Mouse (Mus musculus): ENCODE measurements around the gene Tns2.
"Not testable (repeated sequence)": the region's sequence is repeated elsewhere in the genome, so short reads cannot be mapped to it uniquely, and the experiment has no call there.

Gene Tns2

DNA sequence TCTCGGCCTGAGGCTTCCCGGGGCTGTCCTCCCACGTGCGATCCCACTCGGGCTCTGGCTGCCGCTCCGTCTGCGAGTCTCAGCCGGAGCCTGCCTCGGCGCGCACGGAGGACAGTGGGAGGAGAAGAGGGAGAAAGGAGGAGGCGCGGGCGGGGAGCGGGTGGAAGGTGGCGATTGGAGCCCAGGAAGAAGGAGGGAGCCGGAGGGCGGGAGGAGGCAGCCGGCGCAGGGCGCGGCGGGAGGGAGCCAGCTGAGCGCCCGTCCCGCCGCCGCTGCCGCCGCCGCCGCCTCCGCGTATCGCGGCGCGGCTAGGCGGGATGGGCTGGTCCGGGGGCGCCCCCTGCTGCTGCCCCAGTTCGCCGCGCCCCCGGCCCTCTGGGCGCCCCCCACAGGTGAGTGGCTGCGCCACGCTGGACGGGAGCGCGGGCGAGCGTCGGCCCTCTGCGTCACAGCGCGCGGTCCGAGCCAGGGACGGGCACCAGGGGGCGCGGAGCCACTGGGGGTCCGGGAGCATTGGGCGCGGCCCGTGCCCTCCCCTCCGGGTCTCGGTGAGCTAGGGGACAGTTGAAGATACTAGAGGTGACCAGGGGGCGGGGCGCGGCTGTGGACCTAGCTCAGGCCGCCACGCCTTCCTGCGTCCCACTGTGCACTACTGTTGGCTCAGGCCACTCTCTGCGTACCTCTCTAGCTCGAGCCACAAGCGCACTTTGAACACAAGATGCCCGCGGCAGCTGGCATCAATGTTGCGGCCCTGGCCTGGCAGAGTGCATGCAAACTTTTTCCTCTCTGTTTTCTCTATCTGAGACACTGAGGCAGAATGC, at the start of gene Tns2:
TSS of gene Tns2 (plus strand) at position 253 of the 821 bp plus-strand sequence.
- DNase-seq (ENCODE audit: low spot score in 2 of 2) = peak; percentile 68 to 79

DNA sequence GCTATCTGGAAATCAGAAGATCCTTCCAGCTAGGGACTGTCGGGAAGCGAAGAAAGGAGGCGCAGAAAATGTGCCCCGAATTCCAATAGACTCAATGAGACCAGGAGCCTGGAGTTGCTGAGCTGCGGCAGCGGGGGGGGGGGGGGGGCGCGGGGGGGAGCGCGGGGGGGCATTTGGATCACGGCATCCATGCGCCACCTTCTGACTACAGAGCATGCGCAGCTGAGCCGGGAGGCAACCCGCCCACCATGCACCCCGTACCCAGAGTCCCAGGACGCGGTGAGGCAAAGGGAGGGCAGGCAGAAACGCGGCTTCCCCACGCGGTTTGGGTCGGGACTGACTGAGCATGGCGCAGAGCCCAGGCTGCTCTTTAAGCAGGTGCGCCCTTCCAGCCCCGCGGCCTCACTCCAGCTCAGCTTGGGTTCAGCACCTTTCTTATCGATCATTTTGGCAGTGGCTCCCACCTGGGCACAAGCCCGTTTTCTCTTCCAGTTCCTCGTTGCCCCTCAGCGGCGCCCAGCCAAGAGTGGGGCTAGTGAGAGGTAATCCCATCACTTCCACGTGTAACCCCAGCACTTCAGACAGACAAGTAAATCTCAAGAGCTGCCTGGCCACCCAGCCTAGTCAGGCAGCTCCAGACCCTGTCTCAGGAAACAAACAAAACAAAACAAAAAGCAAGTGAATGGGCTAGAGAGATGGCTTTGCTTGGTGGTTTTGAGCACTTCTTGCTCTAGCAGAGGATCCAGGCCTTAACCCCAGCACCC, 48.1 kb upstream of the Tns2 start:
- peak; percentile 49 to 57 for DNase-seq (ENCODE audit: low spot score in 2 of 2)

DNA sequence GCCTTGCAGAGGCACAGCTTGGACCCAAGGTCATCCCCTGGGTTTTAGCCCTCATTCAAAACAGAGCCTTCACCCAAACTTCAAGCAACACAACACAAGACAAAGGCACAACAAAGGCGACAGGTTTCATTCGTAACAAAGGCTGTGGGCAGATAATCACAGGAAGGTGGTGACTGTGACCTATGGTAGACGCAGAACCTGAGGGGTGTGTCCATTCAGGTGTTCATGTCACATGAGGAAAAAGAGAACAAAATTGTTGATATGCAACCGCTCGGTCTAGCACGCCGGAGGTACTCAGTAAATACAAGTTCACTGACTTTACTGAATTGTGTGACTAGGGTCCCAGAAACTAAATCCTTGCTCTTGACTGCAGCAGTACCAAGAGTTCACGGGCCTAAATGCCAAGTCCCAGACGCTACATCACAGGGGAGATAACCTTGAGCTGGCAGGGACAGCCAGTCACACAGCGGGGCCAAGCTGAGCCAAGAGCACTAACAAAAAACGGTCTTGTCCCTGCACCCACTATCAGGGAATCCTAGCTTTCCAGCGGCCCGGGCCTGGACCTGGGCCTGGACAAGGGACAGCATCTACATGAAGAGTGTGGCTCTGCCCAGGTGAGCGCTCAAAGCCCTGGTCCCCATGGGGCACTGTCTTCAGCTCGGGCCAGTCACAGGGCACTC, 43.6 kb upstream of the Tns2 start:
- no peak for DNase-seq (ENCODE audit: low spot score in 2 of 2)

DNA sequence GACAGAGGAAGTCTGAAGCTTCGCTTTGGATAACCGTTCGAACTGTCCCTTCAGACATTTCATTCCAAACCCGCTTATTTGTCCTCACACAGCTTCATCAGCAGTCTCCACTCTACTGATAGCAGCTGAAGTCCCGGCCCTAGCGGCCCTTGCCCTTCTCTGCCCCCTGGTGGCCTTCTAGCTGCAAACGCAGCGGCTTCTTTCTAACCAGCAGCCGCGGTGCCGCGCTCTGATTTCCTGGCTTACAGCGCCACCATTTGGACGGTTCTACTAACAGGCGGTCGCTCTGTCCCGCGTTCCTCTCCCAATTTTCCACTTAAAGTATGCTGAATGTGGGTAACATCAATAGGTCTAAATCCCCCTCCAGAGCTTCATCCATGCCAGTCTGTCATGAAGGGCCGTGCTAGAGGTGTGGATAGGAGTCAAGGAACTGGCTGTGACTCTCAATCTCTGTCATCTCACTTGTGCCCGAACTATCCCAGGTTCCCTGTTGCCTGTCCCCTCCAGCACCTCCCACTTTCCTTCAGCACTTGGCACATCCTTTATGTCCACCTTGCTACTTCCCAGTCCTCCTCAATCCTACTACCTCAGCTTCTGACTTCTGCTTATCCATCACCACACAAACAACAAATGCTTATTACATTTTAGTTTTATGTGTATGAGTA, 34.4 kb upstream of the Tns2 start:
- peak; percentile 91 to 94 for DNase-seq (ENCODE audit: low spot score in 2 of 2)

DNA sequence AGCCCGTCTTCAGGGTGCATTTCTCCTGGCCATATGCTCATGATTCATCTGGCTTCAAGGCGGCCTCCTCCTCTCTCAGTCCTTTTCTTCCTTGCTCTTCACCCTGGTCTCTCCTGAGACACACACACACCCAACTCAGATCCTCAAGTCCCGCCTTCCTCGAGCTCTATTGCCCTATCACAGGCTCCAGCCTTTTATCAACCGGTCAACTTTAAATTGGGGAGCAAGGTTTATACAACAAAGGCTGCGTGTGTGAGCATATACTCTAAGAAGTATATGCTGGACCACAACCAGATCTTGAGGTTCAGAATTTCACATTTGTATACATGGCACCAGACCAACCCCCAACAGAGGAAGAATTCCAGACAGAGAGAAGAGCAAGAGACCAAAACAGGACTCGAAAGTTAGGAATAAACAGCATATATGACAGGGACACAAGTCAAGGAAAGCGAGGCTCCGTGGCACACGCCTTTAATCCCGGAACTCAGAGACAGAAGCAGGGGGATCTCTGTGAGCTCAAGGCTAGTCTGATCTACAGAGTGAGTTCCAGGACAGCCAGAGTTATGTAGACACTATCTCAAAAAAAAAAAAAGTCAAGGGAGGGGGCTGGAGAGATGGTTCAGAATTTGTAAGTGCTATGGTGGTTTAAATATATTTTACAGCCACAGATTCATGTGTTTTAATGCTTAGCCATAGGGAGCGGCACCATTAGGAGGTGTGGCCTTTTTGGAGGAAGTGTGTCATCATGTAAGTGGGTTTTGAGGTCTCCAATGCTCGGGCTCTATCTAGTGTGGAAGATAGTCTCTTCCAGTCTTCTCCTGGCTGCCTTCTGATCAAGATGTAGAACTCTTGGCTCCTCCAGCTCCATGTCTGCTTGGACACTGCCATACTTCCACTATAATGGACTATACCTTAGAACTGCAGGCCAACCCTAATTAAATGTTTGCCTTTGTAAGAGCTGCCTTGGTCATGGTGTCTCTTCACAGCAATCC, 29.4 kb upstream of the Tns2 start:
- DNase-seq (ENCODE audit: low spot score in 2 of 2) = no peak

DNA sequence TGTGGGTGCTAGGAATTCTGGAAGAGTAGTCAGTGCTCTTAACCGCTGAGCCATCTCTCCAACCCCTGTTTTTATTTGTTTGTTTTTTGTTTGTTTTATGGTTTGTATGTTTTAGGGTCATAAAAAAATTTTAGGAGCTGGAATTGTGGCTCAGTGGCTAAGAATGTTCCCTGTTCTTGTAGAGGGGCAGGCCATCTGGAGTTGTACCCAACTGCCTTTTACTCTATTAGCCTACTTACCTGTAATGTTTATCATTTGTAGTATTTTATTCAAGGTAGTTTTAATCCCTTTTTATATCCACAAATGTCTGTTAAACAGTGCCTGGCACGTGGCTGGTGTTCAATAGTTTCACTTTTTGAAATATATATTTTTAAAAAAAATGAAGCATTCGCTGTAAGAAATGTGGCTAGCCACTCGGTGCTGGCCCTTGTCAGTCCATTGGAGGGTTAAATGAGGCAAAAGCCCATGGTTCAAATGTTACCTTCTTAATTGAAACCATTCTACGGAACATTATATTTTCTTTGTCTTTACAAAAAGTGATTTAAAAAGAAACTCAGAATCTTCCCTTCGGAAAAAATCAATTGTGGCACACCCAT, 27.2 kb upstream of the Tns2 start:
- DNase-seq (ENCODE audit: low spot score in 2 of 2) = peak in 1 of 2 experiments; percentile 18

DNA sequence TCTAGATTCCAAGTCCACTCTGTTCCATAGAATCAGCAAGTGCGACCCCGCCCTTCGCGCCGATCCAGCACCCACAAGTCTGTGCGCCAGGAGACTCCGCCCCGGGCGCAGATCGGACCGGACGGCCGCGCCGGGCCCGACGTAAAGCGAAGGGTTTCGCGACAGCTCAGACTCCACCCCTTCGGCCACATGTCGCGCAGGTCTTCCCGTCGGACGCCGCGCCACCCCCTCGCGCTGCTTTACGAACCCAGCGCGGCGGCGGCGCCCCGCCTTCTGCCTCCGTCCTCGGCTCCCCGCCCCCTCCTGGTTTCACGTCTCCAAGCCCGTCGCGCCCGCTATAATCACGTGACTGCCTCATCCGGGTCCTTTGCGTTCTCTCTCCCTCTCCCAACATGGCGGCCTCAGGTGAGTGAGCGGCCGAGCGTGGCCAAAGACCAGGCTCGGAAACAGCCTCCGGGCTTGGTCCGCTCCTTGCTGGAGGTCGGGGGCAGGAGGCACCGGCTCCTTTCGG, 26.6 kb upstream of the Tns2 start, which contains the start of gene Eif4b:
TSS of gene Eif4b (plus strand) at position 215 of the 511 bp plus-strand sequence.
- DNase-seq (ENCODE audit: low spot score in 2 of 2) = peak; percentile 96 to 99

DNA sequence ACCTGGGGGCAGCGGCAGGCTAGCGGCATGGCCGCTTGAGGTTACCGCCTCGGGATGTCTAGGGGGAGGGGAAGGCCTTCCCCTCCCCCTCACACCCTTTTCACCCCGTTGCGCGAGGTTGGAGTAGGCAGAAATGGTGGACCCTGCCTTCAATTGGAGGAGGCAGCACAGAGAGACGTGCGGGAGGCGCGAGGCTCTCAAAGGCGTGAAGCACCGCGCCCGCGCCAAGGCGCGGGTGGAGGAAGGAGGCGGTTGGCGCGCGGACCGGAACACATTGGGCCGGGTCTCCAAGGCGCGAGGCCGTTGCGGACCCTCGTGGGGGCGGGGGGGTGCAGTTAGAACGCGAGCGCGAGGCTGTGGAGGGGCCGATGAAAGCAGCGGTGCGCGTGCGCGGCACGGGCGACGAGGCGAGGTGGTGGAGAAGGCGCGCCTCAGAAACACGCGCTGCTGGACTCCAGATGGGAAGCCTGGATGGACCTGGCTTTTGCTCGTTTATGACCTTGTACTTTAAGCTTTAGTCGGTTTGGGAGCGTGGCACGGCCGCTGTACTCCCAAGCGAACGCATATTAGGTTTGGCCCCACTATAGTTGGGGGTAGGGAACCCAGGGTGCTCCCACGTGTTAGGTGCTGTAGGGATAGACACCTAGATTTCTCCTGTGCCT, 26.0 kb upstream of the Tns2 start:
- peak; percentile 55 to 63 for DNase-seq (ENCODE audit: low spot score in 2 of 2)

DNA sequence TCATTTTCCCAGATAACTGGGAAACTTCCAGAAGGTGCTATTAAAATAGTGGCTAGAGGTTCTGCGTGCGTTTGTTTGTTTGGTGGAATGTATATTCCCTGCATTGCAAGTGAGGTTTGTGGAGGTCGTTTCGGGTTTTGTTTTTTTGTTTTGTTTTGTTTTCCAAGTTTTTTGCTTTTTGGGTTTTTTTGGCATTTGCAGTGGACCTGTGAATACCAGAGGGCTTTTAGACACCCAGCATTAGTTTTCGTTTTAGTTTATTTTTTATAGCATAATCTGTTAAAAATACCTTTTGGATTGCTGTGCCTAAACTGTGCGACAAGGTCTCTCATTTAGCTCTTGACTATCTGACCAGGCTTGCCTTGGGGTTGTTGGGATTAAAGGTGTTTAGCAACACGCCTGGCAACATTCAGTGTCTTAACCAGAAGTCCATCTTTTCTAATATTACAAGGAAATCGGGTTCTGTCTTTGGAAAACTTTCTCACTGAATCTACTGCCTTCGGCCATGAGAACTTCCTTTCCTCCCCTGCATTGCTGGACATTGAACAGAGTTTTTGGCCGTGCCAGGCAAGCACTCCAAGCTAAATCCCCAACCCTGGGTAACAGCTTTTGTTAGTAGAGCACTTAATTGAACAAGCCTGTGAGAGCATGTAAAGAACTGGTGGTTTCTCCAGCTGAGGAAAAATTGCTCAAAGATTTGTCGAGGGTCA, 25.2 kb upstream of the Tns2 start:
- DNase-seq (ENCODE audit: low spot score in 2 of 2) = no peak

DNA sequence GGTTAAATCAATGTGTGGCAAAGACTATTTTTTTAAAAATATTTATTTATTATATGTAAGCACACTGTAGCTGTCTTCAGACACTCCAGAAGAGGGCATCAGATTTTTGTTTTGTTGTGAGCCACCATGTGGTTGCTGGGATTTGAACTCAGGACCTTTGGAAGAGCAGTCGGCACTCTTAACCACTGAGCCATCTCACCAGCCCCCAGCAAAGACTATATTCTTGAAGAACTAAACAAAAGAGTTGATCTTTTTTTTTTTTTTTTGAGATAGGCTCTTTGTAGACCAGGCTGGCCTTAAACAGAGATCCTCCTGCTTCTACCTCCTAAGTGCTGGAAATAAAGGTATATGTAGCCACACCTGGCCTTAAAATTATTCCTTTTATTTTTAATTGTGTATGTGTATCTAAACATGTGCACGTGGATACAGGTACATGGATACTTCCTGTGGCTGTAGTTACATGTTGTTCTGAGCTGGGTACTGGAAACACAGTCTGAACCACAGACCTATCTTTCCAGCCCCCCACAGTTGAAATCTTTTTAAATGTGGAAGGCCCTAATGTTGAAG, 23.0 kb upstream of the Tns2 start:
- DNase-seq (ENCODE audit: low spot score in 2 of 2) = no peak

DNA sequence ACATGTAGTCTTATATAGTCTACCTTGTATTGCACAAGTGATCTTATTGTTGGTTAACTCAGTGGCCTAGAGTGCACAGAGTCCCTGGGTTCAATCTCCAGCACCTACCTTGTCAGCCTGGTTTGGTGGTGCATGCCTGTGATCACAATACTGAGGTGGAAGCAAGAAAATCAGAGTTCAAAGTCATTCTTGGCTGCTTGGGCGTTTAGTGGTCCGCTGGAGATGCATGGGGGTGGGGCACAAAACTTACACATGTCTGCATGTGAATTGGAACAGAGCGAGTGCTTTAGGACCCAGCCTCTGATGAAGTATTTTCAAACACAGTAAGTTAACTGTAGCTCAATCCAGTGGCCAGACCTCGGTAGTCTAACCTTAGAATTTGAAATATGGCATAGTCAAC, 21.0 kb upstream of the Tns2 start:
- DNase-seq (ENCODE audit: low spot score in 2 of 2) = no peak

DNA sequence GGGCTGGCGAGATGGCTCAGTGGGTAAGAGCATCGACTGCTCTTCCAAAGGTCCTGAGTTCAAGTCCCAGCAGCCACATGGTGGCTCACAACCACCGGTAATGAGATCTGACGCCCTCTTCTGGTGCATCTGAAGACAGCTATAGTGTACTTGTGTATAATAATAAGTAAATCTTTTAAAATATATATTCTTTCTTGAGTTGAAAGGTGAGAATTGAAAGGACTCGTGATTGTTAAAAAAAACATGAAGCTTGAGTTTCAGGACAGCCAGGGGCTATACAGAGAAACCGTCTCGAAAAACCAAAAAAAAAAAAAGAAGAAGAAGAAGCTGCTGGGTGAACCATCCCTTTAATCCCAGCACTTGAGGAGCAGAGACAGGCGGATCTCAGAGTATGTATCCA, 20.3 kb upstream of the Tns2 start:
- DNase-seq (ENCODE audit: low spot score in 2 of 2) = not testable (repeated sequence)

DNA sequence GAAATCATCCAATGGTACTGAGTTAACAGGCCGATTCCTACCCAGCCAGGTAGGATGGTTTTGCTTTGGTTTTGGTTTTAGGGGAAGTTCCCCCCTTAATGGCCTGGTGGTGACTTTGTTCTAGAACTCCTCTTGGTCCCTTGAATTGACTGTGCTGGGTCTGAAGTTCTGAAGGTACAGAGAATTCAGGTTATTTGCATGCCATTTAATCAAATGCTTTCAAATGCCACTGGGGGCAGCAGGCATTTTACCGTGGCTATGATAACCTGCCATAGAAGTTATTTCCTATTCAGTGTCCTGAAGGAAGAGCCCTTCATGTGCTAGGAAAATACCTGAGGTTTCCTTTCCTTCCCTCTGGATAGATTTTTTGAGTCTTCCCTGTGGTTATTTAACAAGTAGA, 19.8 kb upstream of the Tns2 start:
- DNase-seq (ENCODE audit: low spot score in 2 of 2) = no peak

DNA sequence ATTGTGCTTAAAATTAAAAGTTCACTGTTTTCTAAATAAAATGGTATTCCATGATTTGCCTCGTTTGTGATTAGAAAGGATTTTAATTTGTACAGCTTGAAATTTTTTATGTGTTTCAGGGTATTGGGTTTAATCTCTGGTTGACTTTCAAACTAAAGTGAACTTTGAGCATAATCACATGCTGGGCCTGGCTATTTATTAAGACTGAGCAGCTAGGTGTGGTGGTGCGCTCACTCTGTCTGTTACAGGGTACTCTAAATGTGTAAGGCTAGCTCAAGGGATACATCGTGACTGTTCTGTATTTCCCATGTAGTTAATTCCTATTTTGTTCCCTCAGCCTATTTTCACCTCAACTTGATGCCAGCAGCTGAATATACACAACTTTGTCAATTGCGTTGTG, 18.1 kb upstream of the Tns2 start:
- DNase-seq (ENCODE audit: low spot score in 2 of 2) = no peak

DNA sequence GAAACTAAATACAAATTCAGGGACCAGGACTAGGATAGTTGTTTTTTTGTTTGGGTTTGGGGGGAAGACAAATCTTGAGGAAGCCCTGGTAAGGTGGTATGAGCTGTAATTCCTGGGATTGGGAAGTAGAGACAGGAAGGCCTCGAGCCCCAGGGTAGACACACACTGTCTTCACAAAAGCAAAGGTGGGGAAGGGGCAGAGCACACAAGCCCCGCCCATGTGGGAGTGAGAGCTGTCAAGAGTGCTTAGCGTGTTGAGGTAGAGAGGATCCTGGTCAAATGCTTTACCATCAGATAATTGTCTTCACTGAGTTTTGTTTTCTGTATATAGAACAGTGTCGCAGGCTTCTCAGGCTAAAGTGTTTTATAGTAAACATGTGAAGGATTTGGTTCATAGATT, 17.2 kb upstream of the Tns2 start:
- DNase-seq (ENCODE audit: low spot score in 2 of 2) = no peak

DNA sequence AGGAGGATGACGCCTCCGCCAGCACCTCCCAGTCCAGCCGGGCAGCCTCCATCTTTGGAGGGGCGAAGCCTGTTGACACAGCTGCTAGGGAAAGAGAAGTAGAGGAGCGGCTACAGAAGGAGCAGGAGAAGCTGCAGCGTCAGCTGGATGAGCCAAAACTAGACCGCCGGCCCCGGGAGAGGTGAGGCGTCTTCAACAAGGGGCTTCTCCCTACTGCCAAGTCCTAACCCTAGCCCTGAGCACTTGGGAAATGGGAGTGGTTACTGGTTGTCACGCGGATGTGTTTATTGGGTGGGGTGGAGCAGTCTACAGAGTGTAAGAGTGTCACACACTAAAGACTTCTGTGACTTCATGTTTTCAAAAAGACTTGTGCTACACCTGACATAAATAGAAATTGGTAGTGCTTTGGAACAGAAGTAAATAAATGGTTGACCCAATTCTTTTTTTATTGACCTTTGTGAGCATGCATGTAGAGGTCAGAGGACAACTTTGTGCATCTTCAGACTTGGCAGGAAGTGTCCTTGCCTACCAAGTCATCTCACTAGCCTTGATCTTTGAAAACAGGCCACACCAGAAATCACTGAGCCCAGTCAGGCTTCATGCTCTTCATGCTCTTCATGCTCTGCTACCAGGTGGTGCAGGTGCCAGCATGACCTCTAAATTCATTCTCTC, 10.2 kb upstream of the Tns2 start:
- DNase-seq (ENCODE audit: low spot score in 2 of 2) = no peak

DNA sequence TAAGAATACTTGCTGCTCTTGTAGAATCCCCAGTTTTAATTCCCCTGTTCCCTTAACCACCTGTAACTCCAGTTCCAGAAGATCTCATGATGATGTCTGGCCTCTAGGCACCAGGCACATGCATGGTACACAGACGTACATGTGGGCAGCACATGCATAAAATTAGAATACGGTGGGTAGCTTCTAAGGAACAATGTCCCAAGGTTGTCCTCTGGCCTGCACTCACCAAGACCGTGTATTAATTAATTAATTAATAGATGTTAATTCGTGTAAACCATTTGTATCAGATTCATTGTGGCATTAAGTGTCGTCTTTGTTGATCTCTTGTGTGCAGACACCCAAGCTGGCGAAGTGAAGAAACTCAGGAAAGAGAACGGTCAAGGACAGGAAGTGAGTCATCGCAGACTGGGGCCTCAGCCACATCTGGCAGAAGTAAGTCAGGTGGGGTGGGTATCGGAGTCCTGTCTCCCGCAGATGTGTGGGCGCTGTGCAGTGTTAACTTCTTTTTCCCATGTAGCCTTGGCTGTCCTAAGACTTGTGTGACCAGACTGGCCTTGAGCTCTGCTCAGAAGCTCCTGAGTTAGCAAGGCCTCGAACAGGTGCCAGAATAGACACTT, 9.0 kb upstream of the Tns2 start:
- DNase-seq (ENCODE audit: low spot score in 2 of 2) = no peak
